Mouse (Mus musculus): ENCODE measurements at regions not wholly inside any gene's neighbourhood (a gene's known extent, or its start where the extent isn't known, plus 50 kb on each side); places are given as distances from the start of the nearest gene placed in this dataset.
A peak's percentile ranks its signal among the peaks of the same experiment; 100 is the strongest.

DNA sequence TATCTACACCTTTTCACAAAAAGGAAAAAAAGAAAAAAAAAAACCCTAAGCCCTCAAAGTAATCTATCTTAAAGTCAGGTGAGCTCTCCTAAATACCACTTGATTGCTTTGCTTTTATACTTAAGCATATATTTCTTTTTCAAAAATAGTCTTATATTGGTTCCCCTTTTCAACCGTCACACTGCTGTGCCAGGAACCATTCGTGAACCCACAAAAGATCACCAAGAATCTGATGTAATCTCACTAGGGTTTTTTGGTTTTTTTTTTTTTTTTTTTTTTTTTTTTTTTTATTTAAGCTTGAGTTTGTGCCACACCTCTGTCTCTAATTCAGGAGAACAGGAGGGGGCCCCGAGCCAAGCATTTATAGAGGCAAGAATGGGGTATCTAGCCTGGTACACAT lies 1482.7 kb downstream of the Slc22a22 start:
- peak; percentile 80 for ATAC-seq (replicated peaks; ENCODE audit: low read depth, poor library complexity, severe bottlenecking)

GRCm38 (mm10) chr15:55975843-55976242 lies 1501.6 kb downstream of the Slc22a22 start:
- no peak for ATAC-seq (replicated peaks; ENCODE audit: low read depth, poor library complexity, severe bottlenecking)

DNA sequence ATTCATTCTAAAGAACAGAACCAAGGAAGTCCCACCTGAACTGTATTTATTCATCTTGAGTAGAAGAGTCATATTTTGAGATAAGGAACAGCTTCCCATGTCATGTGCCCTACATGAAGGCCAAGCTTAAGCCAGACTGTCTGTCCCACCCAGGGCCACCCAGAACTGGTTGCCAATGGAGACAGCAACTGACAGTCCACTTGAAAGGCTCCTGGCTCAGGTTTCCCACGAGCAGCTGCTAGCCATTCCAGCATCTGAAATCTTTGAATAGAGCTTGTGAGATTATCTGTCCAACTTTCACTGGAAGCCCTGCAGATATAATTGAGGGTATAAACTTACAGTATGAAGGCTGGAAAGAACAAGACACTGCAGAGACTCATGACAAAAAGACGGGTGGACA lies 1510.6 kb downstream of the Slc22a22 start:
- no peak for ATAC-seq (replicated peaks; ENCODE audit: low read depth, poor library complexity, severe bottlenecking)

- ATAC-seq (replicated peaks; ENCODE audit: low read depth, poor library complexity, severe bottlenecking) = no peak
Measured at GRCm38 (mm10) chr15:55965296-55965695, 1512.1 kb downstream of the Slc22a22 start.

- ATAC-seq (replicated peaks; ENCODE audit: low read depth, poor library complexity, severe bottlenecking) = no peak
Measured at GRCm38 (mm10) chr15:55962093-55962492, 1515.3 kb downstream of the Slc22a22 start.
